Mouse (Mus musculus) mesoderm, embryonic 11.5 days (tissue): ENCODE results near the gene Ankrd36.
A peak's percentile ranks its signal among the peaks of the same experiment; 100 is the strongest.
"Not testable (repeated sequence)": the region's sequence is repeated elsewhere in the genome, so short reads cannot be mapped to it uniquely, and the experiment has no call there.

Experiments
- DNase-seq: peaks from one replicate; pipeline ENCODE4 v3.0.0-alpha.2; 2012; ENCODE audit warnings: low read depth, low spot score

The Ankrd36 gene

DNA sequence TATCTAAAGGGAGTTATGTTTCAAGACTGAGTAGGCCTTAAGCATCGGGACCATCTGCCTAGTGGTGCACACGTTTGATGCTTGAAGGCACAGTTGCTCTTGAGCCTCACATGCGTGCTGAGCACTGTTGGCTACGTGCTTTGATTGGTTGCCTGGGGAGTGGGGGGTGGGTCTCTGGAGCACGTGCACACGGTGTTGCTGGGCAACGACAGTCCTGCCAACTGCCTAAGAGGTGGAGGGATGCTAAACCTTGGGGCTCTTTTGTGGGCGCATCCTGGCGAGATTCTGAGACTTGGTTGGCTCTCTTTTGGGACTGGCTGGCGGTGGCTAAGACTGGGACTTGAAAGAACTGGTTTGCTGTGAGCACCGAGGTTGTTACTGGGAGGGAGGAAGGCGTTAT, at the start of gene Ankrd36:
Gene Ankrd36, plus strand, starts transcription at position 211 of the 400 bp plus-strand sequence.
- DNase-seq = no peak

DNA sequence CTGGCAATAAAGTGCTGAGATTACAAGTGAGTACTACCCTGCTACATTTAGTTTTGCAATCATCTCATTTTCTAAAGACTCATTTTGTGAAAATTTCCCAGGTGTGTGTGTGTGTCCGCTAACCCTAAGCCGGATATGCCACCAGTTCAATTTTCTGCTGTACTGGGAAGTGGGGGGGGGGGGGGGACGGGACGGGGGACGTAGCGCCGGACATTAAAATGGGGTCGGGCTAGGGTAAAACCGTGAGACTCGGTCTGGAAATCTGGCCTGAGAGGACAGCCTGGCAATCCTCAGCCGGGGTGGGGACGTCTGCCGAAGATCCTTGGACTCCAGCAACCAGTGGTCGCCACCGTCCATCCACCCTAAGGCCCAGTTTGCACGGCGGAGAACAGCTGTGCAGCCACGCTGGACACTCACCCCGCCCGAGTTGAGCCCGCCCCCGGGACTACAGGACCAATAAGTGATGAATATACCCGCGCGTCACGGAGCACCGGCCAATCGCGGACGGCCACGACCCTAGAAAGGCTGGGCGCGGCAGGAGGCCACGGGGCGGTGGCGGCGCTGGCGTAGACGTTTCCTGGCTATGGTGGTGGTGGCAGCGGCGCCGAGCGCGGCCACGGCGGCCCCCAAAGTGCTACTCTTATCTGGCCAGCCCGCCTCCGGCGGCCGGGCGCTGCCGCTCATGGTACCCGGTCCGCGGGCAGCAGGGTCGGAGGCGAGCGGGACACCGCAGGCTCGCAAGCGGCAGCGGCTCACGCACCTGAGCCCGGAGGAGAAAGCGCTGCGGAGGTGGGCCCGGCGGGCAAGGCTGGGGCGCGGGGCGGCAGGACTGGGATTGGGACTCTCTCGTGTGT, 48.8 kb upstream of the Ankrd36 start, which contains the start of gene Xbp1:
Gene Xbp1, plus strand, starts transcription at position 248 of the 854 bp plus-strand sequence.
- DNase-seq = peak; percentile 96

DNA sequence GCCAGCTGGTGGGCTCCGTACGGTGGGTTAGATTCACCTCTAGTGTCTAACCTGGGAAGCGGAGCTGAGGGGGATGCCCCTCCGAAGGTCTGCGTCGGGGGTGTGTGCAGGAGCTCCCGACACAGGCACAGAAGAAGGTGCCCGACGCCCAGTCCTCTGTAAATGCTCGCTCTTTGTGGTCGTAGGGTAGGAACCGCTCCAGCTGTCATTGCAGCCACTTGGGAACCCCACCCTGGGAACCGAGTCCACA, 48.3 kb upstream of the Ankrd36 start:
- no peak for DNase-seq

DNA sequence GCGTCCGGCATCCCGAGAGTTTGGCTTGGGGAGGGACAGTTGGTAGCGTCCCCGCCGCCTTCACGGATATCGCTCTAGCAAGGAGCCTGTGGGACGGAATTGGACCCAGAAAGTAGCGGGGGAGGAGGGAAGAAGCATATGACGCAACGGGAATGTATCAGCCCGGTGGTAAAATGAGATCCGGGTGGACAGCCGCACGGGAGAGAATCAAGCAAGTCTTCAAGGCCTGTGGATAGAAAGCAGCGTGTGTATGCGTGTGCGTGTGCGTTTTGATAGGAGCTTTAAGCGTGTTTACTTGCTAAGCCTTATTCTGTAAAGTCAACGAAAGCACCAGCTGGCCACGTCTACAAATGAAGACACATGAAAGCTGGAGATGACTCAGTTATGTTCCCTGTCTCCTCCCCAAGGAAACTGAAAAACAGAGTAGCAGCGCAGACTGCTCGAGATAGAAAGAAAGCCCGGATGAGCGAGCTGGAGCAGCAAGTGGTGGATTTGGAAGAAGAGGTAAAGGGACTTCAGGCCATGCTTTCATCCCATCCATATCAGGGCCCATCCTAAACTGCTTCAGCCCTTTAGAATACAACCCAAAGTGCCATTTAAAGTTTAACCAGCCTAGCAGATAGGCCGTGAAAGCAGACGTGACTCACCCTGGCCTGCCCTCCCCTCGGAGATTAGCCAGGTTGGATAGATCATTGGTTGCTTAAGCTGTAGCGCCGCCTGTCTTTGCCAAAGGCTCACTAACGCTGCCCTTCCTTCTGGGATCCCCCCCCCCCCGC, 47.8 kb upstream of the Ankrd36 start:
- DNase-seq = peak; percentile 63

DNA sequence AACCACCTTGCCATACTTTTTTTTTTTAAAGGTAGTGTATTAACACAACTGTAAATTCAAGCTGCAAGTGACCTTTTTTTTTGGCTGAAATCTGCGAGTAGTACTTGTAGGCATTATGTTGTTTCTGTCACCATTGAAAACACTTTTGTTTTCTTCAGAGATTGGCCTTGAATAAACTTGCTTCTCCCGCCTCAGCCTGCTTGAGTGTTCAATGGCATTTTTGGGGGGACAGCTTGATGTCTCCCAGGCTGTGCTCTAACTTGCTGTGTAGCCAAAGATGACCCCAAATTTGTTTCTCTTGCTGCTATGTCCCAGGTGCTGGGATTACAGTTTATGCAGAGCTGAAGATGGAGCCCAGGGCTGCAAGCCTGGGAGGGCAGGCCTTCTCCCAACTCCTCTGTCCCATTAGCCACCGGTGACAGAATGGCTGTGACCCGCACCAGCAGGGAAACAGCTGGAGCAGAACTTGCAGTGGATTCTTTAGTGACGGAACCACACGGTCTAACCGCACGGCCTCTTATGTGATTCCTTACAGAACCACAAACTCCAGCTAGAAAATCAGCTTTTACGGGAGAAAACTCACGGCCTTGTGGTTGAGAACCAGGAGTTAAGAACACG, 46.6 kb upstream of the Ankrd36 start:
- DNase-seq = no peak

DNA sequence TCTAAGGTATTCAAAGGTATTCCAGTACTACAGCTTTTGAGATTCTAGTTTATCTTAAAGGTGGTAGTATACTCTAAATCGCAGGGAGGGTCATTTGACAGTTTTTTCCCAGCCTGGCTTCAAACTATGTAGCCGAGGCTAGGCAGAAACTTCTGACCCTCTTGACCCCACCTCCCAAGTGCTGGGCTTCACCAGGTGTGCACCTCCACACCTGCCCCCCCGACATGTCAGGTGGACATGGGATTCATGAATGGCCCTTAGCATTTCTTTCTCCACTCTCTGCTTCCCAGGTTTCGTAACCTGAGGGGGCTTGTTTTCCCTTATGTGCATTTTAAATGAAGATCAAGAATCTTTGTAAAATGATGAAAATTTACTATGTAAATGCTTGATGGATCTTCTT, 44.1 kb upstream of the Ankrd36 start:
- DNase-seq = no peak

DNA sequence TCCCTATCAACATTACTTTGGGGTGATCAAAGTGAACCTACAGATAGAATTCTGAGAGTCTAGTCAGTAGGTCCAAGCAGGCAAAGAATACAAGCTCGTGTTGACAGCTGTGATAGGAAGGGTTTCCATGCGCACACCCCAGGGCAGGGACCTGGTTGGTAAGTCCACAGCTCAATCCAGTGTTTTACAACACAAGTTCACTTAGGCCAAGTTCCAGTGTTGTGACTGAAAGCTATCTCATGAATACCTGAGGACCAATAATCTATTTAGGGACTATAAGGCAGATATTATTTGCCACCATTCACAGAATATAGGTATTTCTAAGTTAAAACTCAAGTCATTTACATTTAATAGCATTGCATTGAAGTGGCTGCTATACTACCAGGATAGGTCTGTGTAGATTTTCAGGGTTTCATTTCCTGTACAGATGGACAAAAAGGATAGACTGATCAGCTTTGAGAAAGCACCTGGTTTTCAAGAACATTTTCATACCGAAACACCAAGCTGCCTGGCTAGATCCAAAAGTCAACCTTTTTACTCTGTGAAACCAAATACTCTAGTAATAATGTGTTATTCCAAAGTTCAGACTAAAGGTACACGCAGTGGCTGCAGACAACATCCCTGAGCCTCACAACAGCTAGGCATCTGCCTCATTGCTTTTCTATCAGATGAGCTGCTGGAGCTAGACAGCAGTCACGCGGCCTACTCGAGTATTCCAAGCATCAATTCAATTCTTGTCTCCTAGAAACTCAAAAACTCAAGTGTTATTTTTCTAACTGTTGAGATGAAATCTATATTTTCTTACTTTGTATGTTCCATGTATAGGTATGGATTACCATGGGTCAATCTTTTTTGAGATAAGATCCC, 42.7 kb upstream of the Ankrd36 start:
- no peak for DNase-seq

DNA sequence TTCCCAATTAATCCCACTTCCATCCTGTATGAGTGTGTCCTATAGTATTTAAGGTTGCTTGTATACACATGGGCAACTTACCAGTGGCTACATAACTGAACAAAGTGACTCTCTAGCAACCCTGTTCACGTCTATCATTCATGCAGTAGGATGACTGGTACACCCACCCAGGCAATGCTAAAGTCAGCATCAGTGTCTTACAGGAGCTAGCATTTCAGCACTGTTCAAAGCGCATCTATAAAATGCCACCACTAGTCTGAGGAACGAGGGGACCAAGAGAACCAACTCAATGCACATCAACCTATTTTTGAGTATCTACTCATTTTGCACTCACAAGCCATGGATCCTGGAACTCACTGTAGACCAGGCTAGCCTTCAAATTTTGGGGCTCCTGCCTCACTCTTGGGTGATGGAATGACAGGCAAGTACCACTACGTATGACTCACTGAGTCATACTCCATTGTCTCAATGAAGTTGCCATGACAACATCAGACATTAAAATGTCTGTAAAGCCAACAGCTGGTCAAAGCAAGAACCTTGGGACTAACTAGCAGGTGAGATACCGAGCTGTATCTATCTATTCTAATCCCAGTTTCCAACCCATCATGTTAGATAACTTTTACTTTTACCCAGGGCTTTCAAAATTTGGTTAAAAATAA, 41.5 kb upstream of the Ankrd36 start:
- no peak for DNase-seq

DNA sequence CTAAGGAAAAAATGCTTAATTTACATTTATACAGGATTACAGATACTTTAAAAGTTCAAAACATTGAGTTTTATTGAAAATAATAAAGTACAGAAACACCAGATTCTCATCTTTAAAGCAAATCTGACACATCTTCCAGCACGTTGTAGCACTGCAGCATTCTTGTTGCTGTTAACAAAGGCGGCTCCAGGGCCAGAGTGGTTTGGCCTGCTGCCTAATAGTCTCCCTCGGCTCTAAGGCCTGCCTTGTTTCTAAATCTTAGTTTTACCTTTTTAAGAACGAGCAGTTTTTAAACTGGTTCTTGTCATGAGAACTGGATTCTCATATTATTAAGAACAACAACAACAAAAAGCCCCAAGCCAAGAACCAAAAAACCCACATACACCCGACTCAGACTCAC, 40.6 kb upstream of the Ankrd36 start:
- no peak for DNase-seq

DNA sequence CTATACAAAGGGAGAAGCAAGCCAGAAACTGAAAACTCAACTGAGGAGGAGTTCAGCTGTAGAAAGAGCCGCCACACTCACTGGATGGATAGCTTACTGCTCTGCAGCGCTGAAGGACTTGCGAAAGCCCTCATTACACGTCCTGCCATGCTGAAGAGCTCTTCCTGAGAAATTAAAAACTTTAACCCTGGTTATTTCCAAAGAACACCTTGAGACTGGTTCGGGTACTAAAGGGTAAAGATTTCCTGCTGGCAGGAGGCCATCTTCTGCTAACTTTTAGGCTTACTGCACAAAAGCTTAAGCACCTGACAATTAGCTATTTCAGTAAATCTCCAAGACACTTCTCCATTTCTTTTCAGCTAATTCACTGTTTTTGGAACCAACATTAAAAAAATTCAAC, 39.3 kb upstream of the Ankrd36 start:
- no peak for DNase-seq

DNA sequence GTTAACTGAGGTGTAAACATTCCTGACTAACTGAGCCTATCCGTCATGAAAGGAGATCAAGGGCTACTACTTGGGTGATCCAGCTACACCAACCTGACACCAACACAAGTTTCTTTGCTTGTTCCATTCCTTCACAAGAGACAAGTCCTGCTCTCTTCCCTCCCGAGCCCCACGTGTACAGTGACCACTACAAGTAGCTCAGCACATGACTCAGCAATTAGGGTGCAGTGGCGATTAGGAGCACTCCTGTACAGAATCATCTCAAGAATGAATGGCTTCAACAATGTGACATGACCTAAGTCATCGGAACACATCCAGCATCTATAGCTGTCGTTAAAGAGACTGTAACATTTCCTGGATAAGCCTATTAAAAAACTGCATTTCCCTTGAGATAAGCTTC, 38.8 kb upstream of the Ankrd36 start:
- DNase-seq = no peak

DNA sequence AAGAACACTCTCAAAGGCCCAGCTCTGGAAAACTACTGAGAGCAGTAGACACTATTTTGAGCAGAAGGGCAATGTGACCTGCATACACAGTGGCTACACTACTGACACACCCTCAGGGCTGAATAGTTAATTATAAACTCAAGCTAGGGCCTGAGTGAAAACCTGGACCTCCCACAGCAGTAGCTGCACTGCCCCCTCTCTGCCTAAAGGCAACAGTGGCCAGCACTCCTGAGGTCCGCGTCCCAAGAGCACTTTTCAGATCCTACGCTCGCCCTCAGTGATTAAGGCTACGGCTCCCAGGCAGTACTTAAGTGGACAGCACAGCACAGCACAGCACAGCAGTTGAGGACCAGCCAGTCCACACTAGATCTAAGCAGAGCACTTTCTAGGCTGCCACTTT, 36.4 kb upstream of the Ankrd36 start:
- DNase-seq = no peak

DNA sequence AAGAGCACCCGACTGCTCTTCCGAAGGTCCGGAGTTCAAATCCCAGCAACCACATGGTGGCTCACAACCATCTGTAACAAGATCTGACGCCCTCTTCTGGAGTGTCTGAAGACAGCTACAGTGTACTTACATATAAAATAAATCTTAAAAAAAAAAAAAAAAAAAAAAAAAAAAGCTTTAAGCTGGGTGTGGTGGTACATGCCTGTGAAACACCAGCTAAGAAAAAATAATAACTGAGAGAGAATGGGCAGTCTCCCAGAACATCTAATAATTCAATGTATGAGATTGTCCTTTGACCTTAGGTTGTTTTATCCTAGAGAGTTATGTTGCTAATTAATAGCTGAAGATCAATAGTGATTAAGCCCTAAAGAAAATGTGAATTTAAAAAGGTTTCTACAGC, 32.0 kb upstream of the Ankrd36 start:
- DNase-seq = not testable (repeated sequence)

DNA sequence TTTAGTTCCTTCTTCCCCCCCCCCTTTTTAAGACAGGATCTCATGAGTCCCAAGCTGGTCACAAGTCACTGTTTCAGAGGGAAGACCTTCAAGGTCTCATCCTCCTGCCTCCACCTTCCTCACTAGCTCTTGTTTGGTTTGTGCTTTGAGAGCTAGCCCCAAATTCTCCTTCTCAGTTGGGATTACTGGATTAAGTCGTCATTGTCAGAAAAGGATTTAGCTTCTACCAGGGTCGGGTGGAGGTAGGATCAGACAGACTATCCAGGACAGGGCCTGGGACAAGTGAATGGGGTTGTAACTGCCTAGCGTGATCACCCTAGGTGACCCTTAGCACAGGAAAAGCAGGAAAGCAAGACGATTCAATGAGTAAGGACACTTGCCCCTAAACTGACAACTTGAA, 29.2 kb upstream of the Ankrd36 start:
- no peak for DNase-seq

DNA sequence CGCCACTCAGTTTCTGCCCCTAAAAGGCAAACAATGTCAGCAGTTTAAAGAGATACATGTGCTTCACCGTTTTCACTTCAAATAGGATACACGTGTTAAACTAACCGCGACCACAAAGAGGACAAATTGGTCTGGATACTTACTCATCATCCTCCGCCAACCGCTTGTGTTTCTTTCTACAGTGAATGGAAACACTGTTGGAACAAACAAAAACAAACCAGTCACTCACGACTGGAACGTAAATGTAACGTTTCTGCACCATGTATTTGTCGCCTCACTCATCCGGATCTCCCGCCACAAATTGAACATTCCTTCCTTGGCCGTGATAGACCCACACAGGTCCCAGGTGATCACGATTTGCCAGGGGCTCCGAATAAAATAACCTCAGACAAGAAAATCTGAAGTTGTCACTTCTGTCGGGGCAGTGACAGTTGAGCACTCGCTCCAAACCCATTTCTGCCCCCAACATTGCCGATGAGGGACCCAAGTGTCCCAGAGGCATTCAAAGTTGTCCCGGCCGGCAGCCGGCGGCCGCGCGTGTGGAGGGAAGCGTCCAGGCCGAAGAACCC, 28.2 kb upstream of the Ankrd36 start:
- no peak for DNase-seq

DNA sequence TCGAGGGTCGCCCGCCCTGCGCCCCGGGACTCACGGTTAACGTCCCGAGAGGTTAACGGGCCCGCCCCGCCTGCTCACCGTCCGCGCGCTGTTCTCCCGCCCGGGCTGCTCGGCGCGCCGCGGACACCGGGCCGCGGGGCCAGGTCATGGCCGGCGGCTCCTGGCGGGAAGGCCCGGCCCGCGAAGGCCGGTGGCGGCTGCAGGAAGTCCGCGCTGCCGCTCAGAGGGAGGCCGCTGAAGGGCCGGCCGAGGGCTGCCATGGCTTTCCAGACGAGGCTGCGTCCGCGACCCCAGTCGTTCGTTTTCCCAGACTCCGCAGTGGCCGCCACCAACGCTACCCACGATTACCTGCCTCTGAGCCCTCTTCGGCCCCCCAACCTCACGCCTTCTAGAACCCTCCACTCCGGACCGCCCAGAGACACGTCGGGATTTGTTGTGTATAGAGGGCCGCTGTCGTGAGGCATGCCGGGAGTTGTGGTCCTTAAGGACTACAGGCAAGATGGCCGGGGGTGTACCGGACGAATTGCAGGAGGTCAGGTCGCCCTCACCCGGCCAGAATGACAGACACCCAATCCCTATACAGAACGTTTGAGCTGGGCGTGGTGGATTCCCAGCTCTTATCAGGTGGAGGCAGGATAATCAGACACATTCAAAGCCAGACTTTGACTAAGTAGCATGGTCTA, 27.5 kb upstream of the Ankrd36 start, which contains the start of gene Ccdc117:
Gene Ccdc117, minus strand, starts transcription at position 389 of the 683 bp plus-strand sequence.
- DNase-seq = peak; percentile 89

DNA sequence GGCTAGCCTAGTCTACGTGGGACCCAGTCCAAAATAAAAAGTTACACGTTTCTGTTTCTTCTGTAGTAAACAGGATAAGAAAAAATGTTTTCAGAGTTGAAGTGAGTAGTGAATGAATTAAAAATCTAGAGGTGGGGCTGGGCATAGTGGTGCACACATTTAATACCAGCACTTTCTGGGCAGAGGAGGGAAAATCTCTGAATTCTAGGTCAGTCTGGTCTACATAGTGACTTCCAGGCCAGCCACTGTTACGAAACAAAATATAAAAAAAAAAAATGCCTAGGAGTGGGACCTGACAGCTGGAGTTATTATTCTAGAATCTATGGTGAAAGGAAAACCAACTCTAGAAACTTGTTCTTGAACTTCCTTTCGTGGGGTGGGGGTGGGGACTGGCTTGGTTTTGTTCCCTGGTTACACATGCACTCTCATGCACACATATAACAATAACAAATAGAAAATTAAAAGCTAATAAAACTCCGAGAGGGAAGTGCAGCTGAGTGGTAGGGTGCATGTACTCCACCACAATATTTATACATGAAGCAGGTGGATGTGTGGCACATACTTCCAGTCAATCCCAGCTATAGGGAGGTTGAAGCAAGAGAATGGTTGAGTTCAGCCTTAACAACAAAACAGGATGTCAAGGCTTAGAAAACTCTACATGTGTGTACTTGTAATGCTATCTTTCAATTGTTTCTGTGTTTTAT, 26.9 kb upstream of the Ankrd36 start:
- DNase-seq = no peak

DNA sequence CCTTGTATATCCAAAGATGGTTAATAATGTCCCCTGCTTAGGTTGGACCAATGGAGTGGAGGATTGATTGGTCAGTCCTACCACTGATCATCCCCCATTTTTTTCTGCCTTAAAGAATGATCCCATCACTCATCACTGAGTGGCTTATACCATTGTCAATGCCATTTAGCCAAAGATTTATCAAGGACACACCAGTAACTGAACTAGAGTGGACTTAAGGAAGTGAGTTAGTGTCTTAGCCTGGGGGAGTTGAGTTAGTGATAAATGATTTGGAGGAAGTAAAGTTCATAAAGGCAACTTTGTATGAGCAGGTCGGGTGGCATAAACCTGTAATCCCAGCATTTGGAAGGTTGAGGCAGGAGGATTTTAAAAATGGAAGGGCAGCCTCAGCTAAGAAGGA, 26.2 kb upstream of the Ankrd36 start:
- no peak for DNase-seq

DNA sequence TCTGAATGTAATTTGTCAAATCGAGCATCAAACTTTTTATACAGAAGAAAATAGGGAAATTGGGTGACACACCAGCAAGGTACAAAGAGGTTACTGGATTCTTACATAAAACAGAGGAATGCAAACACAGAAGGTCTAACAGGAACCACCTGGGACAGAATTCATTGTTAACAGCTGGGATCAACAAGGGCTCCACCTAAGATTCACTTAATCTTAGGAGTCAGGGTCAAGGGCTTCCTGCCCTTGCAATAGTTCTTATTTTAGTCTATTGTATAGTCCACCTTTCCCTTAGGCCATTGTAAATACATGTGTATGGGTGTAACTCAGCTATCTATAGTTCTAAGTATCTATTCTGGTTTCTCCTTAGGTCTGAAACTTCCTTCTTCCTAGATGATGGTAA, 24.8 kb upstream of the Ankrd36 start:
- not testable (repeated sequence) for DNase-seq

DNA sequence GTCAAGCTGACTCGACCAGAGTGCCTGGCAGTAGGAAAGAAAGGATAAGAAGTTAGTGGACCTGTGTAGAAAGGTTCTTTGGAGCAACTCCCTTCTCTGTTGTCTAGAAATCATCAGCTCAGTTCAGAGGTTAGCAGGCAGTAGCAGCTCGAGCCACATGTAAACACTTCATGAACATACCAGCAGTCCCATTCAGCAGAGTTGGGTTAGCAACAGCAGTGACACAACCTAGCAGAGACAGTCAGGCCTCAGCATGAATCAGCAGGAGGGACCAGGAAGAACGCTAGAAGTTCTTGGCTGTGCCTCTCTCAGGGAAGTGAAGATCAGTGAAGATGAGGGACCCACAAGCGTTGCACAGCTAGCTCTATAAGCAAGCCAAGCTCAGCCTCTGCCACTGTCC, 24.0 kb upstream of the Ankrd36 start:
- DNase-seq = no peak
